Mouse (Mus musculus) adrenal gland, postnatal 4 days (tissue): Measurements from ENCODE around the gene Olah. TPM values are rescaled to one million over a fixed set of nuclear protein-coding genes. Genes with fewer than 3 reads are reported as not detected.
"Not testable (repeated sequence)": the region's sequence is repeated elsewhere in the genome, so short reads cannot be mapped to it uniquely, and the experiment has no call there.

Experiments used
- DNase-seq, 2 experiments: peaks; one replicate each; pipeline ENCODE4 v3.0.0; 2021 to 2022; ENCODE audit warnings: low spot score in 2 of 2, mixed read lengths in 2 of 2
- long read RNA-seq, 2 experiments: library from polyadenylated mRNA; stranded (forward); transcript quantifications; one replicate each; pipeline ENCODE4 v2.0.0; 2021
- total RNA-seq, 2 experiments: library from RNA; stranded (reverse); gene quantifications; 2 replicates each; pipeline ENCODE4 v1.2.3; 2021

Gene Olah
- total RNA-seq, result under 1 TPM in 1 of 2 experiments, not detected in 1; 0.20 TPM
- long read RNA-seq, experiment 1, result 0 reads
- long read RNA-seq, experiment 2, result 0 reads

DNA sequence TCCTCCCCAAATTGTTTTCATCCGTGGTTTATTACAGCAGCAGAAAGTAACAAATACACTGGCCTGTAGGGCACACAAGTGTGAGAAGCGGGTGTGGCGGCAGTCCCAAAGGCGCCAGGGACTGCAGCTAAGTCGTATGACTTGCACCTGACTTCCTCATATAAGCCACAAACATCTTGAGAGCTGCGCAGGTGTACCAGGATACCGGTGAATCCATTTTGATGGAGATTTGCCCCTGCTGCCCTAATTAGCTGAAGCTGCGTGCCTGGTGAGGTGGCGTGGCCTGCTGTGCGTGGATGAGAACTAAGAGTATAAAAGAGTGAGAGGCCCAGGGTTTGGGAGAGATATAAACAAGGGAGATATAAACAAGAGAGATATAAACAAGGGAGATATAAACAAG is at the start of gene Olah:
Gene Olah, minus strand, starts transcription at position 101 of the 400 bp plus-strand sequence.
- DNase-seq, result not testable (repeated sequence)

DNA sequence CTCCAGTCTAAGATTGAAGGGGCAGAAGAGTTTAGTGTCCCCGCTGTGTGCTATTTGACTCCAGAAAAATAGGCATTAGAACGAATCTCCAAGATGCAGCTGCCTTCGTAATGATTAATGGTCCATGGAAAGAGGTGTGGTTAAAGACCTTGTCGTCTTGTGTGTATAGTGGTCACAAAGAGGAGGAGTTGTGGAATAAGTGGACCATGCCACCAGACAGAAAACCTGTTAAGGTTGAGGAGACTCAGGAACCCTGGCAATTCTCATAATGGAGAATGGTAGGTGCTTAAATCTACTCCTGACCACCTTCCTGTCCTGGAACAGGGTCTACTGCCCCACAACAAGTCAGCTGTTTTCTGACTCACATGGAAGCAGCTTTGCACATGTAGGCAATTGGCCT is 49.0 kb upstream of the Olah start:
- DNase-seq, result no peak

DNA sequence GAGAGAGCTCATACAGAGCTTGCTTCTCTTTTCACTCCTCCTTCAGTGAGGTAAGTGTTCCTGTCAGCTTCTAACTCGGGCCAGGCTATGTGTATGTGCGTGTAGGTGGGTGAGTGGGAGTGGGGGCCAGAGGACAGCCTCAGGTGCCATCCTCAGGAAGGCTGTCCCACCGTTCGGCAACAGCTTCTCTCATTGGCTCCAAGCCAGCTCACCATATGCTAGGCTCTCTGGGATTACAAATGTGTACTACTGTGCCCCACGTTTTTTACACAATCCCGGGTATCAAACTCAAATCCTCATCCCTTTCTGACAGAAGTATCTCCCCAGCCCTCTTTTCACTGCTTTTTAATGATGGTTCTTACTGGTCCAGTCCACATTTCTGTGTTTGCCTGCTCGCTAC is 47.2 kb upstream of the Olah start:
- DNase-seq, result no peak

DNA sequence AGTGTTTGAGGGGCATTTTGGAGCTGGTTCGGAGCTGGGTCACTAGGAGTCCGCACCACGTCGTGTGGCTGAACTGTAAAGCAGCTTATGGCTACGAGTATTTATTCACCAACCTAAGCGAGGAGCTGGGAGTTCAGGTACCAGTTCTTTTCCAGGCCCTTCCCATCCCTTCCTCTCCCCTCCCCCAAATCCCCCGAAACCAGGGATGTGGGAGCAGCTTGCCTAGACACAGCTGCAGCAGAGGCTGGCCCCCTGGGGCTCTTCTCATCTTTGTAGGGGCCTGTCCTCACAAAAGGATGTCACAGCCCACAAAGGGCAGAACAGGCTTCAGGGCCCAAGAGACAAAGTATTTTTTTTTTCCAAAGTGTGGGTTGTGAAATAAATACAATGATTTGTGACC is 40.9 kb upstream of the Olah start:
- no peak for DNase-seq

DNA sequence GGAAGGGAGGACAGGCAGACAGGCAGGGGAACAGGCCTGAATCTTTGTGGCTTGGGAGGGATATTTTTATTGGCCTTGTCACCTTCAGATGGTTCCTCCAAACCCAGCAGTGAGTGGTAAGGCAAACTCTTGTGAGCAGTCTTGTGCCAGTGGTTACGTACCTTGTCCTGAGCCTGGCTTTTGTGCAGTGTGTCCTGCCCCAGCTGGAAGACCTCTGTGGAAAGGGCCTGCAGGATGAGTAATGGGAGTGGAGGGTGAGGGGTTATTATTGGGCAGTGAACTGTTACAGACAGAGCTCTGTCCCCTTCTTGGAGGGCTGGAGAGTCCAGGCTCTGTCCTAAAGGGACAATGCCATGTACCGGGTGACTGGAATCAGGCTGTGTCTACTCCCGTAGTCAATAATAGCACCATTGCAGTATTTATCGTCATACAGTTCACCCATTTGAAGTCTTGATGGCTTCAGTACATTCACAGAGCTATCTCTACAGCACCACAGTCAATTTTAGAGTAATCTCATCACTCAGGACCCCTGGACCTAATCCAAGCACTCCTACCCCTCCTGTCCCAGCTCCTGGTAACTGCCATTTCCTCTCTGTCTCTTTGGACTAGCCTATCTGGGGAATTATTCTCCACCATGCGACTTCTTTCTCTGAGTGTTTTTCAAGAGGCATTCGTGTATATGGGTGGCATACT is 38.5 kb upstream of the Olah start:
- DNase-seq, result no peak

DNA sequence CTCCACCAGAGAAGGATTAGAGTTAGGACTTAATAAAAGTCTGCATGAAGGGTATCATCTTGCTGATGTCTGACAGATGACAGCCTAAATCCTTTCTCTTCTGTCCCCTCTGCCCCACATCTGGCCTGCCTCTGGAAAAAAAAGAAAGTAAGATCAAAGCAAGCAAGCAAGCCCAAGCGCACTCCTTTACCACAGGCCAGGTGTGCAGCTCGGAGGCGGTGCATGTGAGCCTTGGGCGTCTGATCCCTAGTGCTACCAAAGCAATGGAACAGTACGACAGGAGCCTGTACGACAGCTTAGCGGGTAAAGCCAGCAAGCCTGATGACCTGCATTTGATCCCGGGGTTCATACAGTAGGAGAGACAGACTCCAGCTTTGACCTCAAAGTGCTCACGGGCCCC is 33.9 kb upstream of the Olah start:
- DNase-seq, result no peak

DNA sequence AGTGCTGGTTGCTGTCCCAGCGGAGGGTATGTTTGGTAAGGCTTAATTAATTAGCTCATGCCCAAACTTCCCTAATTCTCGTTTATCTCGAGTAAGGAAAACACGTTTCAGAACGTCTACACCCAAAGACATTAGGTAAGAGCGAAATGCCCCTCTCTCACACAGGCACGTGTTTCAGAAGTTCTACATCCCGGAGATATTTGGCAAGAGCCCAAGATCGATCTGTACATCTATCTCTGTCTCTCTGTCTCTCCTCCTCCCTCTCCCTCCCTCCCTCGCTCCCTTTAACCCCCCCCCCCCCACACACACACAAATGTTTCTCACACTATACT is 27.5 kb upstream of the Olah start:
- no peak for DNase-seq

- peak; percentile 62 to 74 for DNase-seq
These were observed 27.0 kb upstream of the Olah start, which contains the start of gene Dclre1c for GRCm38 (mm10) chr2:3423841-3424578. Gene Dclre1c (plus strand): TSS chr2:3424131.

DNA sequence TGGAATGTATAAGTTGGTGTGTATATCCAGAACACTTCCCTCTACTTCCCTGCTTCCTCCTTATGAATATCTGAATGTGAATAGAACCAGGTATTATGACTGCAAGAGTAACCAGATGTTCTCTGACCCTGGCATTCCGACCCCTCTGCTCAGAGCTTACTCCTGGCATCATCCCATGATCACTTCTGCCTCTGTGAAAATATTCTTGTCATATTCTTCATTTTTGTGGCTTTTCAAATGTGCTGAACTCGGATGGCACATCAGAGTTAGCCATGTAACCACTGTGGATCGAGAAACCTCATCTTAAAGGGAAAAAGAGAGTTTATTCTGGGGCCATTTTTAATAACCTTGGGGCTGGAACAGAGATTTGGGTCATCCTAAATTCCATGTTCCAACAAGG is 25.5 kb upstream of the Olah start, which contains the start of gene Meig1:
Gene Meig1, minus strand, starts transcription at position 101 of the 400 bp plus-strand sequence.
- DNase-seq, result no peak

DNA sequence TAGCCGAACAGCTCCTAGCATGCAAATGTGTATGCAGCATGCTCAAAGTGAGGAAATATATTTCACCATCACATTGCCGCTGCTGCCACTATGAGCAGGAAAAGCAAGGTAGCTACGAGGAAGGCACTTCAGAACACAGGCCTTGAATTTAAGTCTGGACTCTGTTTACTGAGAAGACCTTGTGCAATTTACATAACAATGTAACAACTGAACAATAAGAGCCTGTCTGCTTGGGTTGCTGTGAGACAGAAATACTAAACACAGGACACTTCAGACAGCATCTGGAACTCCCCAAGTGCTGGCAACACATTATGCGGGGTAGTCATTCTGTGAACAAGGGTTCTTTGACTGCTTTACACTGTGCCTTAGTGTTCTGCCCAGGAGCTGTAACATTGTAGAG is 23.1 kb upstream of the Olah start:
- no peak for DNase-seq

GRCm38 (mm10) chr2:3418883-3419431 is 21.9 kb upstream of the Olah start:
- peak; percentile 91 to 95 for DNase-seq

DNA sequence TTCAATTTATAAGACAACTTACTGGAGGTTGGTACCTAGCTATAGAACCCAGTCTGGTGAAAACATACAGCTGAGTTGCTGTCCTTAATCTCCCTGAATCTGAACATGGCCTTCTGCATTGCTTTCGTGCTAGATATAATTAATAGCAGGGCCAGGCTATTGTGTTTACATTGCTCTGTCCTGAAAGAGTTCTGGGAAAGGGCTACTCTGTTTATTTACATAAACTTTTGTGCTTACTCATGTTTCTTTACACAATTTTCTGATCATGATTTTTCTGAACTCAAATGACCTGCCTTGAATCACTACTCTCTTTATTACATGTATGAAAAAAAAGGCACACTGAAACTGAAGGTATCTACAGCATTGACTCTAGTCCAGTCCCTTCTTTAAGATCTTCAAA is 18.7 kb upstream of the Olah start:
- no peak for DNase-seq

DNA sequence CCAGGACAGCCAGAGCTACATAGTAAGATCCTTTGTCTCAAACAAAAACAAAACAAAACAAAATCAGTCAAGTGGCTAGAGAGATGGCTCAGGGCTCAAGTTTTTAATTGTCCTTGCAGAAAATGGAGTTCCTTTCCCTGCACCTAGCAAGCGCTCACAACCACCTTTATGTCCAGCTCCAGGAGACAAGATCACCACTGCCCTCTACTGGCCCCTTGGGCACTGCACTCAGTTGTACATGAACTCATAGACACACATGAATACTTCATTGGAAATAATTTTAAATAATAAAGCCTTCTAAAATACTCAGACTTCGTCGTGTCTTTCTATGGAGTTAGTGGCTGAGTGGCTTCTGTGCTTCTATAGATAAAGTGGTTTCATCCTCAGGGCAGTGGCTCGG is 17.2 kb upstream of the Olah start:
- peak; percentile 22 to 23 for DNase-seq

DNA sequence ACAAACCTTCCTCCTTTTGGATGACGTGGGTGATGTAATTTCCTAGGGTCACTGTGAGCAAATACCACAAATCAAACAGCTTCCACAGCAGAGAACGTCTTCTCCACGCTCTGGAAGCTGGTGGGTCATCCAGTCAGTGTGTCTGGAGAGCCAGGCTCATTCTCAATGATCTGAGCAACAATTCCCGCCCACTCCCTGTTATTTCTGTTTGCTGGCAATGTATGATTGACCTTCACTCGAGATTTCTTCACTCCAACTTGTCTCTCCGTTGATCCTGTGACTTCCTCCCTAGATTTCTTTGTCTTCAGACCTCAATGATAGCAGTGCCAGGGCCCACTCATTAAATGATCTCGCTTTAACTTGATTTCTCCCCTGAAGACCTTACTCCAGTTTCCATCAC is 10.7 kb upstream of the Olah start:
- no peak for DNase-seq

- DNase-seq, result no peak
These were observed 9.0 kb upstream of the Olah start for GRCm38 (mm10) chr2:3405981-3406380.

- DNase-seq, result no peak
These were observed 5.1 kb downstream of the Olah start for GRCm38 (mm10) chr2:3391945-3392344.

- DNase-seq, result no peak
These were observed 9.7 kb downstream of the Olah start for GRCm38 (mm10) chr2:3387105-3387860.

GRCm38 (mm10) chr2:3365127-3365526 is 31.9 kb downstream of the Olah start:
- DNase-seq, result no peak

- DNase-seq, result no peak
These were observed 35.9 kb downstream of the Olah start for GRCm38 (mm10) chr2:3361067-3361466.

DNA sequence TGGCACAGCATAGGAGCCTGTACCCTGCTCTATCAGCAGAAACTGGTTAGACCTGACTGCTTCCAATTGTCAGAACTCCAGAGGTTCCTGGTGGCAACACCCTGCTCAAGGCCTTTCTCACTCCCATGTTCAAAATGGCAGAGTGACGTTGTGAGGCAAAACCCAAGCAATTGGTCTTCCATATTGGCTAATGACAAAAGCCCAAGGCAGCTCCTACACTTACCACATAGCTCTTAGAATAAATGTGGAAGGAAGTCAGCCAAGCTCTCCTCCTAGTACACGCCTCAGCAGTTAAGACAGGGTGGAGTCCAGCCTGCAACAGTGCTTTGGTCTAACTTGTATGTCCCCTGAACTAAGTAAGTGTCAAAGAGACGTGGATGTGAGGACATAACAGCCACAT is 39.1 kb downstream of the Olah start:
- no peak for DNase-seq

DNA sequence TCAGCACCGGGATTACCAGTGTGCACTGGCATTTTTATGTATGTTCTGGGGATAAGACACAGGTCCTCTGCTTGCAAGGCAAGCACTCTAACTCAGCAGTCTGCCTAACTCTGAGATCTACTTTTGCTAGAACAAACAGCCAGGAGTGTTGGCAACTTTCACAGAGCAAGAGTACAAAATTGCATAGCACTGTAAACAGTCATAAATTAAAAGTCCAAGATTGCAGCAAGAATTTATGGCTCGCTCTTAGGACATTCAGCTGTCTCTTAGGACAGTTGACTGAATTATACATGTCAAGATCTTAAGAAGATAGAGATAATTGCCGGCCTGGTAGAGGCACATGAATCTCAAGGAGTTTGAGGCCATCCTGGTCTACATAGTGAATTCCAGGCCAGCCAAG is 40.7 kb downstream of the Olah start:
- no peak for DNase-seq

GRCm38 (mm10) chr2:3355793-3356192 is 41.2 kb downstream of the Olah start:
- no peak for DNase-seq
